Mouse (Mus musculus) midbrain, embryonic 14.5 days (tissue): ENCODE results near the gene Atp2a1. TPM values are rescaled to one million over a fixed set of nuclear protein-coding genes. Genes with fewer than 3 reads are reported as not detected.

Experiments used
- ATAC-seq: fragments of 200-750 bp; cut with Nextera tagmentation; 2 replicates; pipeline ENCODE4 v1.8.0; 2017; ENCODE audit warnings: moderate number of reproducible peaks, moderate library complexity; ENCODE audit not compliant: low FRiP score, low TSS enrichment
- DNase-seq: peaks from one replicate; pipeline ENCODE4 v3.0.0-alpha.2; 2015
- H3K27ac ChIP-seq: fragments of 300-500 bp; sonication (generic); replicated peaks from 2 replicates; pipeline ENCODE4 v1.5.1; 2014; ENCODE audit warnings: mild to moderate bottlenecking, low read depth, low read length, moderate library complexity
- H3K27me3 ChIP-seq: fragments of 300-500 bp; sonication (generic); 2 replicates; pipeline ENCODE4 v1.6.1; 2014; ENCODE audit warnings: low read length, control low read depth, mixed read lengths; ENCODE audit not compliant: control insufficient read depth, insufficient read depth
- H3K36me3 ChIP-seq: fragments of 300-500 bp; sonication (generic); 2 replicates; pipeline ENCODE4 v1.6.1; 2014; ENCODE audit warnings: low read length, control low read depth; ENCODE audit not compliant: control insufficient read depth, insufficient read depth
- H3K4me1 ChIP-seq: fragments of 300-500 bp; sonication (generic); 2 replicates; pipeline ENCODE4 v1.6.1; 2014; ENCODE audit warnings: mild to moderate bottlenecking, antibody characterized with exemption, low read length, control low read depth; ENCODE audit not compliant: control insufficient read depth, insufficient read depth
- H3K4me2 ChIP-seq: fragments of 300-500 bp; sonication (generic); 2 replicates; pipeline ENCODE4 v1.6.1; 2014; ENCODE audit warnings: mild to moderate bottlenecking, low read length, moderate library complexity
- H3K4me3 ChIP-seq: fragments of 300-500 bp; sonication (generic); replicated peaks from 2 replicates; pipeline ENCODE4 v1.5.1; 2014; ENCODE audit warnings: low read depth, low read length
- H3K9ac ChIP-seq: fragments of 300-500 bp; sonication (generic); replicated peaks from 2 replicates; pipeline ENCODE4 v1.6.1; 2014; ENCODE audit warnings: mild to moderate bottlenecking, low read length, moderate library complexity
- H3K9me3 ChIP-seq: fragments of 300-500 bp; sonication (generic); 2 replicates; pipeline ENCODE4 v1.6.1; 2016; ENCODE audit warnings: low read length, control low read depth, mixed read lengths; ENCODE audit not compliant: control insufficient read depth
- WGBS: fragments of 180-500 bp; shearing (Covaris S2); extraction: QIAGEN DNeasy Blood & Tissue Kit; methylation state at CpG from one replicate; pipeline ENCODE4 v1.1.7; 2014; 5-methylcytosine and 5-hydroxymethylcytosine counted together
- polyA plus RNA-seq: library from polyadenylated mRNA; unstranded; fragments of >200 nt; fragmentation: Nextera tagmentation; extraction: Ambion mirVana; gene quantifications from 2 replicates; pipeline ENCODE4 v1.2.1, GENCODE M21; 2014

The Atp2a1 gene
- polyA plus RNA-seq, 1 experiment from 2014 or later = 0.39 TPM

- Histone ChIP-seq H3K4me3 (no peak overlapping the region), H3K27ac (no peak overlapping the region), H3K4me1 (no peaks in the 10 kb centered on the region), H3K27me3 (no peaks in the 10 kb centered on the region), H3K9ac (no peak overlapping the region), H3K4me2 (no peak overlapping the region), H3K9me3 (no peaks in the 10 kb centered on the region), H3K36me3 (peaks cover 27% of the 10 kb centered on the region)
- WGBS = 22% methylated on average over 8 of the region's 8 CpGs
- peak; percentile 79 for DNase-seq
- ATAC-seq = no peak
Measured at GRCm38 (mm10) chr7:126436851-126437250, 26.1 kb downstream of the Atp2a1 start.

DNA sequence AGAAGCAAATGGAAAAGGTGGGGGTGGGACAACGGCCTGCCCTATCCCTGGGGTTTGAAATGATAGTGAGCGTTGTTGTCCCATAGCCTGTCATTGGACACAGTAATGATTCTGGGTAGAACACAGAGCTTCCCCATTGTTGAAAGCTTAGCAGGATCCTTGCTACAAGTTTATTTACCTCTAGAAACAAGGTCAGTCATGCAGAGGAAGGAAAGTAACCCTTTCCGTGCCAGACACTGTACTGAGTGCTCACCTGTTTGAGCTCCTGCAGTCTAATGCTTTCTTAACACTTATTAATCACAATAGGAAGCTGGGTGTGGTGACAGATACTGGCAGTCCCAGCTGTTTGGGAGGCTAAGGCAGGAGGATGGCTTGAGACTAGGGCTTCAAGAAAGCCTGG lies 27.1 kb downstream of the Atp2a1 start:
- no peak for ATAC-seq
- Histone ChIP-seq H3K27ac (no peak overlapping the region), H3K4me3 (no peak overlapping the region)

DNA sequence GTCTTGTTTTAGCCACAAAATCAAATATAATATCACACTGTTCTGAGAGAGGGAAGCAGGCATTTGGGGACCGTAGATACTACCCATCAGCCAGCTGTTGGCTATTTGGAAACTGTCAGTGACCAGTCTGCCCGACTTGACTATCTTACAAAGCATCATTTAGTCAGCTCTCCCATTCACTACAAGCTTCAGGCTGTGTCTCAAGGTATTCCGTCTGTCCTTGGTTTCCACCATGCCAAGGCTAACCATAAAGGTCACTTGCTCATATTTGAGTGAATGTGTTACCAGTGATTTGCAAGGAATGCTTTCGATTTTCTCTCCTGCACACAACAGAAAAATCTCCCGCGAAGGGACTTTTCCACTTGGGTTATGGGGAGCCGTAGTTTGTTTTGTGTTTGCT lies 28.2 kb downstream of the Atp2a1 start:
- Histone ChIP-seq H3K4me1 (peaks cover under 1% of the 10 kb centered on the region; the same call in 1 of the 2 replicates), H3K9ac (no peak overlapping the region), H3K27me3 (no peaks in the 10 kb centered on the region), H3K27ac (no peak overlapping the region), H3K4me3 (no peak overlapping the region), H3K36me3 (peaks cover 19% of the 10 kb centered on the region), H3K4me2 (no peak overlapping the region), H3K9me3 (no peaks in the 10 kb centered on the region)
- ATAC-seq = no peak
- 92% methylated on average over 7 of the region's 7 CpGs for WGBS
- no peak for DNase-seq

More for the DNA sequence above, 27.1 kb downstream of the Atp2a1 start:
- H3K9me3 ChIP-seq = no peaks in the 10 kb centered on the region
- no peaks in the 10 kb centered on the region for H3K27me3 ChIP-seq
- DNase-seq = no peak
- no peak overlapping the region for H3K9ac ChIP-seq
- no peaks in the 10 kb centered on the region for H3K4me1 ChIP-seq
- H3K4me2 ChIP-seq = no peak overlapping the region
- H3K36me3 ChIP-seq = peaks cover 19% of the 10 kb centered on the region
- WGBS = 88% methylated on average over 3 of the region's 3 CpGs

DNA sequence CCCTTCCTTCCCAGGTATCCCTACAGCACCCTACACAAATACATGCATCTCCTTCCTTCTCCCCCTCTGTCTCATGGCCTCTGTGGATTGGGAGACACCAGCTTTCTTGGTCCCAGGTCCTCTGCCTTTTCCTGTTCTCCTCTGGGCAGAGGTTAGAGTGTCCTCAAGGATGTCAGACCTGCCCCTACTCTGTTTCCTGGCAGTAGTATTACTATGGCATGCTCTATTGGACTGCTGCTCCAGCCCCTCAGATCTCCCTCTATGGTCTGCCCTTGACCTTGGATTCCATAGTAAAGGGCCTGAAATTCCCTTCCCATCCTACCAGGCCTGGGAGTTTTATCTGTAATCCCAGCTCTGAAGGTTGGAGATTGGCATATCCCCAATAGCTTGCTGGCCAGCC lies 32.7 kb downstream of the Atp2a1 start:
- ATAC-seq = no peak
- Histone ChIP-seq H3K4me2 (no peak overlapping the region), H3K4me1 (peaks cover 14% of the 10 kb centered on the region), H3K27ac (no peak overlapping the region), H3K9ac (no peak overlapping the region), H3K4me3 (no peak overlapping the region), H3K9me3 (no peaks in the 10 kb centered on the region), H3K27me3 (no peaks in the 10 kb centered on the region), H3K36me3 (peaks cover 19% of the 10 kb centered on the region)
- no peak for DNase-seq

GRCm38 (mm10) chr7:126429503-126429898 lies 33.4 kb downstream of the Atp2a1 start:
- ATAC-seq = no peak
- H3K27me3 ChIP-seq = no peaks in the 10 kb centered on the region

GRCm38 (mm10) chr7:126428631-126429502 lies 34.0 kb downstream of the Atp2a1 start, which contains the start of gene Rabep2:
Rabep2 (plus strand) TSS chr7:126428759.
- Histone ChIP-seq H3K4me1 (peaks cover 14% of the 10 kb centered on the region), H3K9me3 (no peaks in the 10 kb centered on the region), H3K9ac (peak within 1 kb of the TSS; percentile 89), H3K27ac (peak within 1 kb of the TSS; percentile 91), H3K27me3 (no peaks in the 10 kb centered on the region), H3K36me3 (peaks cover 7% of the 10 kb centered on the region), H3K4me2 (peak within 1 kb of the TSS; percentile 89), H3K4me3 (peak within 1 kb of the TSS; percentile 71)
- ATAC-seq (peak; percentile 93), DNase-seq (peak; percentile 95)
- under 1% methylated on average over 82 of the region's 82 CpGs for WGBS

More at GRCm38 (mm10) chr7:126429503-126429898, 33.4 kb downstream of the Atp2a1 start:
- H3K4me1 ChIP-seq = peaks cover 14% of the 10 kb centered on the region
- 29% methylated on average over 15 of the region's 15 CpGs for WGBS
- peak overlapping the region; percentile 89 for H3K4me2 ChIP-seq
- peaks cover 13% of the 10 kb centered on the region for H3K36me3 ChIP-seq
- no peaks in the 10 kb centered on the region for H3K9me3 ChIP-seq
- DNase-seq = no peak
- H3K4me3 ChIP-seq = peak overlapping the region; percentile 71
- peak overlapping the region; percentile 89 for H3K9ac ChIP-seq
- peak overlapping the region; percentile 91; the same call in 1 of the 2 replicates for H3K27ac ChIP-seq

- peak overlapping the region; percentile 71 for H3K4me3 ChIP-seq
- WGBS = 12% methylated on average over 4 of the region's 4 CpGs
- ATAC-seq (no peak), DNase-seq (no peak)
- H3K4me1 ChIP-seq = peaks cover 14% of the 10 kb centered on the region
- H3K27ac ChIP-seq = peak overlapping the region; percentile 91
- no peaks in the 10 kb centered on the region for H3K27me3 ChIP-seq
- no peaks in the 10 kb centered on the region for H3K9me3 ChIP-seq
- H3K36me3 ChIP-seq = peaks cover 4% of the 10 kb centered on the region; the same call in 1 of the 2 replicates
- peak overlapping the region; percentile 89 for H3K9ac ChIP-seq
- peak overlapping the region; percentile 89 for H3K4me2 ChIP-seq
Measured at GRCm38 (mm10) chr7:126428154-126428553, 34.8 kb downstream of the Atp2a1 start.

DNA sequence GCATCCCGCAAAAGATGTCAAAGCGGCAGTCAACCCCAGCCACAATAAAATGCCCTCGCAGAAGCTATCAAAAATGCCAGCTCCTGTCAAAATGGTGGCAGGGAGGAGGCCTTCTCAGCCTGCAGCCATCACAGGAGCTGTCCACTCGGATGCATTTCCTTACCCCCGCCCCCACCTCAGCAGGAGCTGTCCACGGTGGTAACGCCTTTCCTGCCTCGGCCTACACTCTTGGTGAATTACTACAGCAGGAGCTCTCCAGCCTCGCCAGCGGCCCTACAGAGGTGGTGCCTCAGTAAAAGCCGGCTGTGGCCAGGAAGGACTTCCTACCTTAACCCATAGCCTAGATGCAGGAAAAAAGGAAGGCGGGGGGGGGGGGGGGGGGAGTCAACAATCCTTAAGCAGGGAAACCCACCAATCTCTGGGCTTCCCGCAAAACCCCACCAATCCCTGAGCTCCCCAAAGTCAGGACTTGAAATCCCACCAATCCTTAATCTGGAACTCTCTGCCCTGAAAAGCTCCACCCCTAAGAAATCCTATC lies 35.5 kb downstream of the Atp2a1 start:
- H3K27me3 ChIP-seq = no peaks in the 10 kb centered on the region
- H3K4me2 ChIP-seq = no peak overlapping the region
- no peak overlapping the region for H3K27ac ChIP-seq
- H3K4me3 ChIP-seq = no peak overlapping the region
- WGBS = 68% methylated on average over 12 of the region's 13 CpGs
- no peaks in the 10 kb centered on the region for H3K36me3 ChIP-seq
- no peak overlapping the region; the same call in 1 of the 2 replicates for H3K9ac ChIP-seq
- no peak for ATAC-seq
- DNase-seq = no peak
- H3K4me1 ChIP-seq = peaks cover 14% of the 10 kb centered on the region
- no peaks in the 10 kb centered on the region for H3K9me3 ChIP-seq
